Mouse (Mus musculus) kidney, adult 11 months (tissue): ENCODE results near the gene Nr5a2.

Source experiments
- DNase-seq: peaks from one replicate; pipeline ENCODE4 v3.0.0; 2022

The Nr5a2 gene

DNA sequence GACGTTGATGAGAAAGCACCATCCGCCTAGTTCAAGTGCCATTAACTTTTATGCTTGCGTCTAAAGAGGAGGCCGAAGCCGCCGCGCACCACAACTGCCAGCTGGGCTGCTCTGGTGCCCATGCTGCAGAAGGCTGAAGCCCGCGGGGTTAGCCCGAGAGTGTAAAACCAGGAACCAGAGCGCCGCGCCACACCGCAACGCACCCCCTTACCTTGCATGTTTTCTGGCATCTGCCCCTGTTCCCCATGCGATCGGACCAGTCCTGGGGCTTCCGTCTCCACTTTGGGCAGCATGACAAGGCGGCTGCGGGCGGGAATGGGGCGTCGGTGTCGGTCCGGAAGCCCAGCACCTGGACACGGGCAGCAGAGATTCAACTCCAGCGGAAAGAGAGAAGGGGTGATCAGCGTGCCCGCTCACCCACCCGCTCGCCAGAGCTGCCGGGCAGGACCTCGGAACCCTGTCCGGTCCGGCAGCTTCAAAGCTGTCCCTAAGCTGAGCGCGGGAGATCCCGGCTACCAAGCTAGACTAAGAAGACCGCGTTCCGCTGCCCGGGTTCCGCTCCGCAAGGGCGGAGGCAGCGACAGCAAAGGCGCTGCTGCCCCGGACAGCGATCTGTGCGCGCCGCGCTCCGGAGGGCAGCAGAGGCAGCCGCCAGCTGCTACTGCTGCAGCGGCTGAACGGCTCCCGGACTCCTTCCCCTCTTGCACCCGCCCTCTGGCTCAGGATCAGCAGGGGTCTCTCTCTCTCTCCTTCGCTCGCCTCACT, 11.6 kb downstream of the Nr5a2 start:
- DNase-seq = no peak

DNA sequence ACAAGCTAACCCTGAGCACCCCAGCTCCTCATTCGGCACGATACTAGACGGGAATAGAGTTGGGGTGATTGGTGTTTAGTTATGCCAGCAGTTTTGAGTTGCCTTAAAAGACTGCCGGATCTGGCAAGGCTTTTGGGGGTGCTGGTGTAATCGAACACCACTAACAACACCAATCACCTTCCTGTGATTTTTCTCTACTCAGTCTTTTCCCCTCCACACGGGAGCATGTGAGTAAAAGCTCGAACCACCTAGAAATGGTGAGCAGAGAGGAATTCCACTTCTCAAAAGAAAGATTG, 12.2 kb downstream of the Nr5a2 start:
- no peak for DNase-seq

DNA sequence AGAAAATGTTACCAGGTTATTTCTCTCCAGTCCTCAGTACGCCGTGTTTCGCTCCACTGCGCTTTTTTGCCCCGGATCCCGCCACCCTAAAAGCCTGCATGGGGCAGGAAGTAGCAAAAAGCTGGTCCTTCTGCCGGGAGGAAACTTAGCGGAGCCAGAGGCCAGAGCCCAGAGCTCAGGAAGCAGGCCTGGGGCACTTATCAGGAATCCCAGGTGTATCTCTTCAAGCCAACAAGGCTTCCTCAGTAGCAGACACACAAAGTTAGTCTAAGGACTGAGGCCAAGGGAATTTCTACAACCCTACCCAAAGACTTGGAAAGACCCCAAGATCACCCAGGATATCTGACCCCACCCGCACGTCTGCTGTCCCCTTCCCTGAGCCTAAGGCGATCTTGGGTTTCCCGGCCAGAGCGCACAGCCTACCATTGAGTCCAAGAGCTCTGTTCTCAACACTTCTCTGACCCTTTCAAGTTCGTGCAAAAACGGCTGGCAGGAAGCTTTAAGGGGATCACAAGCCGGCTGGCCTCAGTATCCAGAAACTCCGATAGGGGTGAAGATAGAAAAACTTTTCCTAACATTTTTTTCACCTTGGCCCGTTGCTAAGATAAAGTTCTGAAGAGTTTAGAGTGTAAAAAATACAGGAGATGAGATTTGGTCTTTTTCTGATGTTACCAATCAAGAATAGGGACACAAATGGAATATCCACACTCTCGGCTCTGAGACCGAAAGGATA, 12.7 kb downstream of the Nr5a2 start:
- no peak for DNase-seq

DNA sequence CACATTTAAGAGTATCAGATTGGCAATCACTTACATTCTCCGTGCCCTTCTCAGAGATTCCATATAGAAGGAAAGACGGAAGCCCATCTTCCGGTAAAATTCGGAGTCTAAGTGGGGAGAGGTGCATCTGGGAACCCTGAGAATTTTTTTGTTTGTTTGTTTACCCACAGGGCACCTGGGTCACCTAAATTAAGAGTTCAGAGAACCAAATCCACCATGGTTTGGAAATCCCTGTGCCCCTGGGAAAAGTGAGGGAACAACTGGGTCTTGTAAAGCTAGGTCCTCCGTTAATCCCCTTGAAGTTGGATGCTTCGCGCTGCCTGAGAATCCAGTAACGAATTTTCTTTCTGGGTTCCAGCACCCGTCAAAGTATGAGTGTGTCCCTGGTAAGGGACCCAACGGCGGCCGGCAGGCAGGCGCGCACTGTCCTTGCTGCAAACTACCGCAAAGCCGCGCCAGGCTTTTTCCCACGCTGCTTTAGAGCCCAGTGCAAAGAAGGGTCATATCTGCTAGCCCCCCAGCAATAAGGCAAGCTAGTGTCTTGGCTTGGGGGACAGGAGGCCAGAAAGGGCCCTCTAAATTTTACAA, 13.3 kb downstream of the Nr5a2 start:
- no peak for DNase-seq

DNA sequence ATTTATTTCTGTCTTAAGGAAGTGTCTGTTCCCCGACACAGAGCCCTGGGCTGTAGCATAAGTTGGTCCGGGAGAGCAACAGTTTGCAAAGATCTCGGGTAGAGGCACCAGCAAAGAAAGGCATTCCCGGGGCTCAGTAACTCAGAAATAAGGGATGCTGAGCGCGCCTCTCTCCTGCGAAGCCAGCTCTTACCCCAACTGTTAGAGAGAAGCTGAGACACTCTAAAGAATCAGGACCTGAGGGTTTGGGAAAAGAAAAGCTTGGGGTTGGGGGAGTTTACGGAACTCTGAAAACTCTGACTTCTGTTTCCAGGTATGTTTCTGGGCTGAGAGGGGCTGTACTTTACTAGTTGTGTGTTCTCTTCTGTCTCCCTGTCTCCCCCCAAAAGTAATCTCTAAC, 13.8 kb downstream of the Nr5a2 start:
- DNase-seq = no peak

DNA sequence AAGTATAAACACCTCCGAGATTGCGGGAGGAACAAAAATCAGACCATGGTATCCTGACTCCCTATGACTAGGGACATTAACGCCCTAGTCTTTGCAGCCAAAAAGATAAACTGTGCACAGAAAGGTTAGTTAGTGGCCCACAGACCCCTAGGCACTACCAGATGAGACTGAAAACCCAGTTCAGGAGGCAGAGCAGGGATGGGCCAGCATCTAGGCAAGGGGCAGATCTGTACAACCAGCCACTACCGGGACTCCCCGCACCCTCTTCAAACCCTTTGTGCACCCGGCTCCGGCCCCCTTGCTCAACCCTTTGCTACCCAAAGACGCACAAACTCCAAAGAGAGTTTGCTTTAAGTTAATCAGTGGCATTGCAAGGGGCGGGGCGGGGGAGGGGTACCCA, 14.4 kb downstream of the Nr5a2 start:
- DNase-seq = no peak

DNA sequence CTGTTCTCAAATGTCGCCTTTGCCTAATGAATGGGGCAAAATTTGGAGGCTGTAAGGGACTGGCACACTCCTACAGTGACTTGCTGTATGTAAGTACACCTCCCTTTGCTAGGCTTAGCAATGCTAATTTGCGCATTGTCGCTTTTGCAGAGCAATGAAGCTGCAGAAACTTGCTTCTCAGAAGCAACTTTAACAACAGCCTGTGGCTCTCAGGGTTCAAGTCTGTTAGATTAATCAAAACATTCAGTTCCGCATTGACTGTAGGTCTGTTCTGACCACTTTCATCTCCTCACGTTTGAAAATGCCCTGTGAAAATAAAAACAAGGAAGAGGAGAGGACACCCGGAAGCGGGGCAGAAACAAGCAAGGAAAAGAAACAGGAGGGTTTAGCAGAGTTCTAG, 14.8 kb downstream of the Nr5a2 start:
- no peak for DNase-seq

DNA sequence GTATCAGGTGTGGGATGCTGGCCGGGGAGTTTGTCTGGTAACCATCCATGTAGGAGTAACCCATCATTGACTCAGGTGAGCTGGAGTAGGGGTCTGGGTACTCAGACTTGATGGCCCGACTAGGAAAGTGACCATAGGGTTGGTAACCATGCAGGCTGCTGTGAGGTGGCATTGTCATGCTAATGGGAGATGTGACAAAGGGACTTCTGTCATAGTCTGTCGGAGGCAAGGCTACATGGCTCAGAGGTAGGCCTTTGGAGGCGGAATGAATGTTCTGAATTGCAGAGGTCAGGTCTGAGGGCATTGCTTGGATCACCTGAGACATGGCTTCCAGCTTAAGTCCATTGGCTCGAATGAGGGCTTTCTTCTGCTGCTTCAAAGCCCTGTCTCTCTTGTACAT, 19.6 kb downstream of the Nr5a2 start:
- DNase-seq = no peak

DNA sequence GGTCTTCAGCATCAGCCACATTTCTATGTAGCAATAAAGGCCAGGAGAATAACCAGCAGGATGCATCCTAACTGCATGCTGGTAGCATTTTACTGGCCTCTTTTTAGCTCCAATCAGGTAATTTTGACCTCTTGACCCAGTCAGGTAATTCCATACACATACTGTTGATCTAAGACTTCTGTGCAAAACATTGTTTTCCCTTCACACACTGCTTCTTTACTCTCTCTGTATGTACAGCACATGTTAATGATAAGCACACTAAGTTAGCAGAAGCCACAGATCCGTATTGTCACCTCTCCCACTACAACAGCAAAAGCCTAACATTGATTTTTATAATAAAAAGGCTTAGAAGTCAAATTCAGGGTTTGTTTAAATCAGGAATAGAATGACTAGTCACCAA, 21.0 kb downstream of the Nr5a2 start:
- DNase-seq = no peak

DNA sequence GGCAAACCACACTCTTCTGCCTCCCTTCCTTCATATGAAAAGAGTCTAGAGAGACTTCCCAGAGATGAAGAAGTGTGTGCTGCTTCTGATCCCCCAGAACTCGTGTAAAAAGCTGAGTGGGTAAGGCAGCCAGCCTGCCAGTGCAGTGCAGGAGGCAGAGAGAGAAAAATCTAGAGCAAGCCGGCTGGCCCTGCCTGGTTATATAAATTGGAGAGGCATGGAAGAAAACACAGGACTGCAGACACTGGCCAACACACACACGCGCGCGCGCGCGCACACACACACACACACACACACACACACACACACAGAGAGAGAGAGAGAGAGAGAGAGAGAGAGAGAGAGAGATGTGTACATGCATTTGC, 24.3 kb downstream of the Nr5a2 start:
- DNase-seq = no peak

DNA sequence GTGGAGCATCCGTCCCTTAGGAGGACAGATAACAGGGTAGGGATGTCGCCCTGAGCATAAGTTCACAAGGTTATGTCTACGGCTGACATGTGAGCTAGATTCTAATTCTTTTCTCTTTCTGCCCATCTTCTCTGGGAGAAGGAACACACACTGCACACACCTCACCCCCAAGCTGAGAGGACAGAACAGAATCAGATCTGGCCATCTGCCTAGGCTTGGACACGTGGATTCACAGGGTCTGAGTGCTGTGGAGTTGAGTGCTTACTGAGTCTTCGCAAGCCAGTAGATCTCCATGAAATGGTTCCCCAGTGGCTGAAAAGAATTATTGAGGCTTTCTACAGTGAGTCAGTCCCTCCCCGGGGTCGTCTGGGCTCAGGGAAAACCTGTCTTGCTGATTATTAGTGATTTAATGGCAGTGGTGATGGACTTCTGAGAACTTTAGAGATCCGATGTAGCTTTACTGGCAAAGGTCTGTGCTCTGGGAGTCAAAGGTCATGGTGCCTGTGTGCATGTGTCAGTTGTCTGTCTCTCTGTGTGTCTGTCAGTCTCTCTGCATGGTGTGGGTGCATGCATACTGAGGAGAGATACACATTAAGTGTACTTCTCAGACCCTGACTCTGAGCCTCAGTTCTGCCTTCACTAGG, 24.8 kb downstream of the Nr5a2 start:
- DNase-seq = no peak

DNA sequence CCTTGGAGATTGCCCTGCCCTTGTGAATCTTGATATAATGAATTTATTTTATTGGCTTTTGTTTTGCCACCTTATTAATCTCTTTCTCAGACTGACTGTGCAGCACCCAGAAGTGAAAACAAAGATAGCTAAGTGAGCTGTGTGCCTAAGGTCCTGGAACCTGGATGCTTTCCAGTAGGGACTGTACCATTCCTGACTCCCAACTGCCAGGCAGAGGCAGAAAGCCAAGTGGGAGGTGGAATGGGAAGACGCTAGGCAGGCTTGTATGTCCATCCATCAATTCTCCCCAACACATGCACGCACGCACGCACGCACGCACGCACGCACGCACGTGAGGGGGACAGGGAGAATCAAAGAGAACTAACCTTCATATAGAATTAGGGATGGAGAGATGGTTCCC, 26.2 kb downstream of the Nr5a2 start:
- no peak for DNase-seq

DNA sequence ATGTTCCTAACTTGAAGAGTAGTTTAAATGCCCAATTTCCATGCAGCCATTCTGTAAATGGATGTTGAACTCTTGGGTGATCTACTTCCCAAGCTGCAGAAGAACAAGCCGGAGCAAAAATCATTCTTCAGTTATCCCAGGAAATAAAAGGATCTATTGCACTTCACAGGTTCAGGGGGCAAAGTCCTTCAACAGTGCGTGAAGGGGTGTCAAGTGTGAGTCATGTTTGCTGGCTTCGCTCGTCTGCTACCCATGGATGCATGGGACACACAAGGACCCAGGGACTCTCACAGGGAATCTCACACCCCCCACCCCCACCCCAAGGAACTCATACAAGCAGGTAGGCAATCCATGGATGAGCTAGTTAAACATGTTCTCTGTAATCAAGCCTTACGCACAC, 29.2 kb downstream of the Nr5a2 start:
- no peak for DNase-seq

DNA sequence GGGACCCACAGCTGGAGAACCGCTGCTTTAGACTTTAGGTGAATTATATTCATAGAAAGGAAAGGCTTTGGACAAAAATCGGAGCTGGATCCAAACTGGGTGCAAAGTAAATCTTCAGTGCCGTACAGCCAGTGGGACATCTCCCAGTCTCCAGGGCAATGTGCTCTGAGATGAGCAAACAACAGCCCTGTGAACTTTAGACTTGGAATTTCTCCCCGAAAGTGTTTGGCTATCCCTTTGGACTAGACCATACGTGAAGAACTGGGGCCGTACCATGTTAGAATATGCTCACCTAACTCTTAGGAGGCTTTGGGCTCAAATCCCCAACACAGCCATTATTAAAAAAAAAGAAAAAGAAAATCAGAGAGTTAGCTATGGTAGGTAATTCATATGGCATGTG, 30.5 kb downstream of the Nr5a2 start:
- no peak for DNase-seq

DNA sequence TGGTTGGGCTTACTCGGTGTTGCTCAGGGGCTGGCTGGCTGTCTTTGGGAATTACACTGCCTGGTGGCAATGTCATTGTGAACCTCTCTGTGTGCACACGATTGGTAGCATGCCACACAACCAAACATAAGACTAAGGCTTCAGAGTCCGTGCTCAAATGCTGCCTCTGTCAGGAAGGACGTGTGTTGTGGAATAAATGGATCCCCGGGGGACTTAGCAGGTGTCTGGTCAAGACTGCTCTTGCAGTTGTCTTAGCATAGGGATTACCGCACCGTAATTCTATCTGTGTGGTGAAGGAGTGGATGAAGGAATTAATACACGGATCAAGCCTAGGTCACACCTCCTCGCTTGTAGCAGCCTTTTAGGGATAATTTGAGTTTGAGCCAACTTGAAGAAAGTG, 32.8 kb downstream of the Nr5a2 start:
- DNase-seq = no peak

DNA sequence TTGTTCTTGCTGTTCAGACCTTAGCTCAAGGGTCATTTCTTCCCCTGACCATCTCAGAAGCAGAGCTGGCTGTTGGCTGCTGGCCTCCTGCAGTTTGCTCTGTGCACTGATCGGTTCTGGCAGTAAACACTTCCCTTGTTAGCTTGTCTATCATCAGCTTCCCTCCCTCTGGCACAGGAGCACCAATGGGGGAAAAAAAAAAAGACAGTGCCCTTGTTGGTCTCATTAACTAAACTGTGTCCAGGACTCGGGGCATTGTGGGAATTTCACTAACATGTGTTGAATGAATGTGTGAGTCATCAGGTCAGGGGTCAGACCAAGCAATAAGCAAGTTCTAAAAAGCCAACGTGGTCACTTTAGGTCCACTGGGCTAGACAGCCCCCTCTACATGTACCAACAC, 34.2 kb downstream of the Nr5a2 start:
- no peak for DNase-seq

DNA sequence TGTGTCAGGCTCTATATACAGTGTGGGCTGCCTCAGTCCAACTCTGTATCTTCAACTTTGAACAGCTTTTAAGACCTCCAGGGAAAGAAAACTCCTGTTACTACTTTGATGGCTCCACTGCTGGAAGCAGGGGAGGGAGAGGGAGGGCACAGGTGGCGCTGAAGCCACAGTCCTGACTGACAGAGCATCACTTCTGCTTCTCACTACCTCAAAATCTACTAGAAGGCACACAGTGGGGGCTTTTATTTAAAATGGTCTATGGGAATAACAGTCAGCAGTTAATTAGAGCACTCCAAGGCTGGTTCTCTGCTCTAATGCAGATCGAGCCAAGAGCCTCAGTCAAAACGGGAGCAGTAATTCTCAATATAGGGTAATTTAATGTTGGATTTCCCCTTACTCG, 40.2 kb downstream of the Nr5a2 start:
- no peak for DNase-seq

DNA sequence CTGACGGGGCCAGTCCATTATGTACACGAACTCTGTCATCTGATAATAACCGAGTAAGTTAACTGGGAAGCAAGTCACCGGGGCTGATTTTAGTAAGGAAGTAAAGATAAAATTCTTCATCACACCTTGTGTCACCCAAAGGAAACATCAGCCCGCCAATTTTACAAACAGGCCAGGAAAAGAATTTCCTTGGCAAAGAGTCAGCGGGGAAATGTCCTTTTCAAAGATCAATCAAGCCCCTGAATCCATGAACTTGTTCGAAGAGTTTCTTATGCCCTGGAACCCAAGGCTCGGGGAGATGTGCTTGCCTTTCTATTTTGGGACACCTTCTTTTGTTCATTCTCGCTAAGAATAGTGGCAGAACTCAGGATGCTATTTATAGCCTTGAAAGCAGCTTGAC, 41.5 kb downstream of the Nr5a2 start:
- peak; percentile 11 for DNase-seq

DNA sequence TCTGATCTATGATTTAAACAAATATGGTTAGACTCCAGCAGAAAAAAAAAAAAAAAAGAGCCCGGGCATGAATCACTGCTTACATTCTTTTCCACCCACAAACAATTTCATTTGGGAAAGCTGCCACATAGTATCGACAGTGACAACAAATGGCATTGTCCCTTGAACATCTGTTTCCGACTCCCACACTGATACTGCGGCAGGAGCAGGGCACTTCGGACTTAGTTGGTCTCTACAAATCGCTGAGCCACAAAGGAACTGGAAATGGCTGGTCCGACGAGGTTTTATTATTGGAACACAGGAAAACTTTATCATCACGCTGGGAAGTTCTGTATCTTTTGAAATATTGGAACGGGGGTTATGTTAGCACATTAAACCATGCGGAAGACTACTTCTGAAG, 44.8 kb downstream of the Nr5a2 start:
- peak; percentile 28 for DNase-seq

DNA sequence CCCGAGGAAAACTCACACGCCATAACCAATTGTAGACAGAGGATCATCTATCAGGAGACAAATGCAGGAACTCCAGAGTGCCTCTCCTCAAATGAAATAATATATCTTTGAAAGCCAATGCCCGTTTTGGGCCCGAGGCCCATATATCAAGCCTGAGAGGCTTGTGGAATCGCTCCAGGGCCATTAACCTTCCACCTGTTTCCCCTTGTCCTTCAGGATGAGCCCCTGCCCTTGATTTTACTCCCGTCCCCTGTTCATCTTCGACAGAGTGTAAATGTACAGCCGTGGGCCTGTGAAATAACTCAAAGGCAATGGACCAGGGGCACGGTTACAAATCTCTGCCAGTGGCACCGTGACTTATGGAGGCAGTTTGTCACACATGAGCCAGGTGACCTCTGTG, 48.3 kb downstream of the Nr5a2 start:
- no peak for DNase-seq

DNA sequence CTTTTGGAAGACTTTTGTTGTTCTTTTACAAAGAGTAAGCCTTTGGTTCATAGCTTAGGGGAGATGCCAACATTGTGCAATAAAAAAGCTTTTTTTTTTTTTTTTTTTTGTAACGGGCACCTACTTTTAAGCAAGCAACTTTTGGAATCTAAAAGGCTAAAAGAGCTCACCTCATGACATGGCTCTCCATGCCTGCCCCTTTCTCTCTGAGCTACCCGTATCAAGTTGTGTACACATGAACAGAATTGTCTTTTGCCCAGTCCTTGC, 48.7 kb downstream of the Nr5a2 start:
- DNase-seq = no peak

DNA sequence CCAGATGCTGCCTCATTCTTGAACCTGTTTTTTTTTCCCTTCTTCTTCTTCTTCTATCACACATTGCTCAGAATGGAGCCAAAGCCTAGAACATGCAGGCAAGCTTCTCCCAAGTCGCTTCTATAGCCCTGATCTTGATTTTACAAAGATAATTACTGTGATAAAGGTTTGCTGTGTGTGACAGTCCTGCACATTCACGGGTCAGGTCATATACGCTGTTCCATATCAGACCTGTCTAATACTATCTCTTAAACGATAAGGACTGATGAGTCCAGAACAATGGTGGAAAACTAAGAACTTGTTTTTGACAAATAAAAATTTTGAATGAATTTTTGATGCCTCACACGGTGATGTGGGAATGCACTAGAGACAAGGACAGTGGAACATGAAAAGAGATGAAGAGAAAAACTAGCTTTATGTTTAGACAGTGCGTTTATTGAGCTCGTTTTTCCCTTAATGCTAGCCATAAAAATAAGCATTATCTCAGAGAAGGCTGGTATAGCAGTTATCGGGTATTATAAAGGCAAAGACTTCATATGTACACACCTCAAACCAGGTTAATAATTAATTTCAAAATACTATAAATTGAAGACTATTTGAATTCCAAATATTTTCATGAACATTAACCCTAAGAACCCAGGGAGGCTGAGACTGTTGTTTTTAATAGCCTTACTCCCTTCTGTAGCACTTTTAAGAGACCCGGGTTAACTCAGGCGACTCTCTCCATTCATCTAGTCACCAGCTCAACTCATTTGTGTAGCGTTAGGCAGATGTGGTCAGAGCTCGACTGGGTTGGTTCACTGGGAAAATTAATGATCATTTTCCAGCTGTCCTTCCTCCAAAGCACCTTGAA, 49.3 kb downstream of the Nr5a2 start:
- no peak for DNase-seq

DNA sequence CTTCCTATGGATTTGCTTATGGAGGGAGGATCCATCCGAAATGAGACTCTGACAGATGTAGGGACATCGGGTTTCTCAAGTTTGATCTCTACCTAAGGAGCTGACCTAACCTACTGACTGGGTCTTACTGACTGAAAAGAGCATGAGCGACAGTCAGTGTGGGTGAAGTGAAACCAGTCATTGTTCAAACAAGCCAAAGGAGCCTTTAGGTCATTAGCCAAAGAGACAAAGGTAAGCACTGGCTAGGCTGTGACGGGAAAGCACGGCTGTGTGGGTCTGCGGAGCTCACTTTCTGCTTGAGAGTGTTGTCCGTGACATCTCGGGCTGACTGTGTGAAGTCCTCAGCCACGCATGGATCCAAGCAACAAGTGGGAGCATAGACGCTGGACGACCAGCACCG, 50.1 kb downstream of the Nr5a2 start:
- DNase-seq = no peak
